Mouse (Mus musculus): ENCODE measurements around the gene Kif1a.
A peak's percentile ranks its signal among the peaks of the same experiment; 100 is the strongest.

The Kif1a gene

DNA sequence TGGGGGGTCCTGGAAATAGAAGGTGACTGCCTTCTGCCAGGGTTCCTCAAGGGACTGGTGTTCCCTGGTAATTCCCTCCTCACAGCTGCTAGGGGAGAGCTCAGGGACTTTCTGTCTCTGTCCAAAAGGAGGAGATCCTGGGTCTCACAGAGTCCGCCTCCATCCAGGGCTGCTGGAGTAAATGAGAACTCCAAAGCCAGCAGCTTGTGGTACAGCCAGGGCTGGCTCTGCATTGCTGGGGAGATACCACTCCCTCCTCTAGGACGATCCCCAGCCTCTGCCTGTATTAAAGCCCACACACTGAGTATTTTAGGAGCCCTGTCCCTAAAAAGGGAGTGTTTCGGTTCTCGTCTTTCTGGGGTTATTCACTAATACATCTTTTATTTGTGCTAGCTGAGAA, 81.1 kb downstream of the Kif1a start:
- DNase-seq (ENCODE audit: low spot score), result no peak

DNA sequence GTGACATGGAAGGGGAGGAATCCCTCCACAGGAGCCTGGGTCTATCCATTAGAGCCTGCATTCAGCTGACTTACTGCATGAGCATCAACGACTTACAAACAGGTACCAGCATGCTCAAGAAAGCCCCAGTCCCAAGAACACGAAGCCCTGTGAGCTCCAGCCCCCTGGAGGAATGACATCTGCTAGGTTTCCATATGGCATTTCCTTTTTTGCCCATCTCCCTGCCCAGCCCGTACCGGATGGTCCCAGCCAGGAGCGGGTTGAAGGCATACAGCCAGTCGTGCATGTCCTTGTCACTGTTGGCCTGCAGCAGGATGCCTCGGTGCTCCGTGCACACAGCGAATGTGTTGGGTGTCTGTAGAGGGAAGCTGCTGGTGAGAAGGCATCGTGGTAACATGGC, 83.0 kb downstream of the Kif1a start:
- DNase-seq (ENCODE audit: low spot score), result no peak

- no peak for DNase-seq (ENCODE audit: low spot score)
Measured at GRCm38 (mm10) chr1:93015136-93015535, 86.6 kb downstream of the Kif1a start.

DNA sequence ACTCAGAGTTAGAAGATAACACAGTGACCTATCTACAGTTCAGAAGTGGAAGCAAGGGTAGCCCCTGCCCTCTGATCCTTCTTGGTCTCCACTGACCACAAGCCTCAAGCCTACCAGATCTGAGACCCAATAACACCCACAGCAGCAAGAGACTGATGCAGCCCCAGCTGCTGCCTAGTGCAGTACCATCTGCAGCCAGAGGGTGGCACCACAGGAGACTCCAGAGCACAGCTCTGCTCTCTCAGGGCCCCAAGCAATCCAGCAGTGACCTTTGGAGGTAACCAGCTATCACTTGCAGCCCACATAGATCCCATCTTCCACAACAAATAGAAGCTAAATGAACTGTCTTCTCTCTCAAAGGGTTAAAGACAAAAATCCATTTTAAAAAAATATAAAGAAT, 87.3 kb downstream of the Kif1a start:
- DNase-seq (ENCODE audit: low spot score), result peak; percentile 49

- no peak for DNase-seq (ENCODE audit: low spot score)
Measured at GRCm38 (mm10) chr1:93013367-93013766, 88.4 kb downstream of the Kif1a start.

GRCm38 (mm10) chr1:93012103-93012585, 89.6 kb downstream of the Kif1a start:
- peak; percentile 51 for DNase-seq (ENCODE audit: low spot score)

DNA sequence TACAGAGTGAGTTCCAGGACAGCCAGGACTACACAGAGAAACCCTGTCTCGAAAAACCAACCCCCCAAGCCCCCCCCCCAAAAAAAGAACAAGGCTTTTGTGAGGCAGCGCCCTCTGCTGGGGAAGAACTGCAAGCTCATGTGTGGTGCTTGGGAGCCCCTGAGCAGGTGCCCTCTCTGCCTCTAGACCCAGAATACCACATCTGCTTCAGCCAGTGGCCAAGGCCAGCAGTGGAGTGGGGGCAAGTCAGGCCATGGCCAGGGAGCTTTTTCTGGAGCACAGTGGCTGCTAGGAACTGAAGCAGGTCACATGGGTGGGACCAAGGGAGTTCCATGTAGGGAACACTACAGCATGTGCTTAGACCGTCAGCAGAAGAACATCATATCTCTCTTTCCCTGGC, 91.0 kb downstream of the Kif1a start:
- DNase-seq (ENCODE audit: low spot score), result peak; percentile 40

- DNase-seq (ENCODE audit: low spot score), result peak; percentile 87
Measured at GRCm38 (mm10) chr1:93009196-93009595, 92.6 kb downstream of the Kif1a start.

- peak; percentile 29 for DNase-seq (ENCODE audit: low spot score)
Measured at GRCm38 (mm10) chr1:93006061-93006460, 95.7 kb downstream of the Kif1a start, which contains the start of gene Aqp12. Aqp12 (plus strand) TSS chr1:93006334.

DNA sequence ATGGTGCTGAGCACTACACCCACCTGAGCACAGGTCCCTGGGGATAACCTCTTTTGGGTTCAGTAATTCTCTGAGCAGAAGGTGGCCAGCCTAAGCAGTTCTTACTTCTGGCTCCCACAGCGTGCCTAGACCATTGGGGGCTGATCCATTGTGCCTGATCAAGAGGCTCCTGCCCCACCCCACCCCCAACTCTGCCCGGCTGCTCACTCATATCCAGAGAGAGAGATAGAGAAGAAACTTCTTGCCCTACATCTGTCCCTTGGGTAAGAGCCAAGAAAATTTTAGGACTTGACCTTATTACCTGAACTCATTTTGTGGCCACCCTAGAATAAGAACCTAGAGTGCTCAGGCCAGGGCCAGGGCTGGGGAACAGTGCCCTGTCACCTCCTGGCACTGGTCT, 108.9 kb downstream of the Kif1a start:
- no peak for DNase-seq (ENCODE audit: low spot score)

GRCm38 (mm10) chr1:92992214-92992855, 109.4 kb downstream of the Kif1a start:
- DNase-seq (ENCODE audit: low spot score), result peak; percentile 49

GRCm38 (mm10) chr1:92989891-92990290, 111.9 kb downstream of the Kif1a start:
- no peak for DNase-seq (ENCODE audit: low spot score)

GRCm38 (mm10) chr1:92988894-92989293, 112.9 kb downstream of the Kif1a start:
- no peak for DNase-seq (ENCODE audit: low spot score)

GRCm38 (mm10) chr1:92984999-92985398, 116.8 kb downstream of the Kif1a start:
- no peak for DNase-seq (ENCODE audit: low spot score)

GRCm38 (mm10) chr1:92982931-92983605, 118.7 kb downstream of the Kif1a start:
- DNase-seq (ENCODE audit: low spot score), result no peak

DNA sequence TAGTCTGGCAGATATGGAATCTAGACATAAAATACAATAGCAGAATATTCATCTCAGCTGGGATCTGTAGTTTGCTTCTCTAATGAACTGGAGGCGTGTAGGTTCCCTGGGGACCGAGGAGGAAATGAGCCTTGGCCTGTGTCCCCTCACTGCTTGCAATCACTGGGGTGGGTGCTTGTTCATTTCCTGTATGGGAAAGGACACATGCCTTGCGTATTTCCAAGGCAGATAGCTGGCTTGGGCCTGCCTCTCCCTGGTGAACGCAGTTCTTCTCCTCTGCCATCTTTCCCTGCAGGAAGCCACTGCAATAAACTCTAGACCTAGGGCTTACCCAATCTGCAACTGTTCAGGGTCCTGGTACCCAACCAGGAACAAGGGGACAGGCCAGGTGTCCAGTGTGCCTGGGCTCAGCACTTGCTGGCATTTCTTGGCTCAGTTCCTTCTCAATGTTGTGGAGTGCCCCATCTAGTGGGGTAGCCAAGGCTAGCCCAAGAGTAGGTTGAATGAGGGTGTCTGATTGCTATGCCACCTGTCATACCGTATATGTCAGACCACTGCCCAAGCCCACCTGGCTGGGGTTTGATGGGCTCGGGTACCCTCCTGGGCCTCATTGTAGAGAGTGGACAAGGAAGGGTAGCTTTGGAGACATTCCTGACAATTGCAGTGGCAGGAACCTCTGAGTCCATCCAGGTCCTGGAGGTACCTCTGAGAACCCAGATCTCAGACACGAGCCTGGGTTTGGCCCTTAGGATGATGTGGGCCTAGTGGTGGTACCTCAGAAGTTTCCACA, 120.5 kb downstream of the Kif1a start:
- no peak for DNase-seq (ENCODE audit: low spot score)

GRCm38 (mm10) chr1:92979073-92979602, 122.6 kb downstream of the Kif1a start:
- DNase-seq (ENCODE audit: low spot score), result no peak

GRCm38 (mm10) chr1:92978645-92979044, 123.1 kb downstream of the Kif1a start:
- no peak for DNase-seq (ENCODE audit: low spot score)

DNA sequence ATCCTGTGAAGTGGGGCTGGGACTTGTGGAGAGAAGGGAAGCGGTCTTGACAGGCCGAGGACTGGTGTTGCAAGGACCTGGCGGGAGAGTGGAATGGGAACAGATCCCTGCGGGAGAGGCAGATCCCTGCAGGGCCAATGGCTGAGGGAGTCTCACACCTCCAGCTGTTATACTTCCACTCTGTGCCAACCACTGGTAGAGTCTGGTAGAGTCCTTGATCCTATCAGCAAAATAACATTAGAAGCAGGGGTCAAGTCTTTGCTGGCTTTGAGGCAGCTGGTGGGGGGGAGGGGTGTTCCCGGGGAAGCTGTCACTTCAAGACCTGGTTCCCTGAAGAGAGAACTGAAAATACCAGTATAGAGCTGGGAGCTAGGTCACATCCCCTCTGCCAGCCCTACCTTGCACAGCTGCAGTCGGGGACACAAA, 125.6 kb downstream of the Kif1a start:
- peak; percentile 58 for DNase-seq (ENCODE audit: low spot score)

GRCm38 (mm10) chr1:92972854-92973253, 128.9 kb downstream of the Kif1a start:
- DNase-seq (ENCODE audit: low spot score), result peak; percentile 37

DNA sequence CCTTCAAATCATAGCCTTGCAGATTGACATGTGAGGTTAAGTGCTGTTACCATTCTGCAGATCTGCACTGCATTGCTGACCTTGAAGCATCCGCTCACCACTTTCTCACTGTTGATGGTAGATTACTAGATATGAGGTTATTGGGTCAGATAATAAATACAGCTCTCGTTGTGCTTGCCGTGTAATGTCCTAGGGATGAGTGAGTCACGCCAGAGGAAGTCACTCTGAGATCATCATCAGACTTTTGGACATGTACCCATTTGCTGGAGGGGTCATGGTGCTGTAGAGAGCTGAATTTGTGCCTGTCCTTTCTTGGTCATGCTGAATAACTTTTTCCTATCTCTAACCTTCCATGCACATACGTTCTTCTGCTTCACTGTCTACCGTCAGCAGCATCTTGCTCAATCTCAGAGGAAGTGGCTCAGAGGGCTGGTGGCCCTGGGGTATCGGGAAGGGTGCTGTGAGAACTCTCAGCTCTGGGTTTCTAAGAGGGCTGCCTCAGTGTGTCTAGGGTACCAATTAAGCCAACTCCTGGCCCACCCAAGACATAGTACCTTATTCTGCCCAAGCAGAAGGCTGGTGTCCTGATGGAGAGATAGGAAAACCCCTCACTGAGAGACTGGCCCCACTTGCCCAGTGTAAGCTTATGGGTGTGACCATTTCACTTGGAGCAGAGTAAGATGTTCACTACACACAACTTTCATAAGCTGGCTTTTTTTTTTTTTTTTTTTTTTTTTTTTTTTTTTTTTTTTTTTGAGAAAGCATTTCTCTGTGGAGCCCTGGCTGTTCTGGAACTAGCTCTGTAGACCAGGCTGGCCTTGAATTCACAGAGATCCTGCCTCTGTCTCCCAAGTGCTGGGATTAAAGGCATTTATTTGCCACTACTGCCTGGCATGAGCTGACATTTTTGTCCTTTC, 129.6 kb downstream of the Kif1a start:
- no peak for DNase-seq (ENCODE audit: low spot score)

All from ovary, adult 18-20 months (tissue).